Mouse (Mus musculus) spleen, adult 12 weeks (tissue): Measurements from ENCODE around the gene Tmem268.

Source experiments
- DNase-seq: peaks from one replicate; pipeline ENCODE4 v3.0.0; 2022; ENCODE audit warnings: low spot score

Tmem268 gene

DNA sequence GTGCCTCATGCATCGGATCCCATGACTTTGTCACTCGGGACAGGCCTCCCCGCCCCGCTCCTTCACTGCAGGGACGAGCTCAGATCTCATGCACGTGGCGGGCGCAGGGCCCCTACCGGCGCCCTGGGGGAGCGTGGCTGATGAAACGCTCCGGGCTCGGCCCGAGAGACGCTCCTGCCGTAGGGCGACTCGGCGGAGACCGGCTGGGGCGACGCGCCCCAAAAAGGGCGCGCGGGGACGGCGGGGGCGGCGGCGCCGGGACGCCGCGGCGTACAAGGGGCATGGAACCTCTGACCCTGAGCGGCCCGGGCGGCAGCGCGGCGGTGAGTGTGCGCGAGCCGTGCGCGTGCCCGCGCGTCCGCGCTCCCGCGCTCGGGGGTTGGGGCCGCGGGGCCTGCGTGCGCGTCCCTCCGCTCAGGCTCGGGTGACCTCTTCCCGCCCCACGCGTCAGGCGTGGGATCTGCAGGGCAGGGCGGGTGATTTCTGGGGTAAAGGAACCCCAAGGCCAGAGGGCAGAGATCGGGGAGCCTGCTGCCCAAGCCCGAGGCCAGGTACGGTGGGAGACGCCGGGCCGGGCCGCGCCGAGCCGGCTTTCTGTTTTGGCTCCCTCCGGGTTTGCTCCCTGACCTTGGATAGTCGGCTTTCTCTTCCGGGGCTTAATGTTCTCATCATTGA is at the start of gene Tmem268:
Gene Tmem268, plus strand, starts transcription at position 375 of the 675 bp plus-strand sequence.
- DNase-seq = peak; percentile 73

DNA sequence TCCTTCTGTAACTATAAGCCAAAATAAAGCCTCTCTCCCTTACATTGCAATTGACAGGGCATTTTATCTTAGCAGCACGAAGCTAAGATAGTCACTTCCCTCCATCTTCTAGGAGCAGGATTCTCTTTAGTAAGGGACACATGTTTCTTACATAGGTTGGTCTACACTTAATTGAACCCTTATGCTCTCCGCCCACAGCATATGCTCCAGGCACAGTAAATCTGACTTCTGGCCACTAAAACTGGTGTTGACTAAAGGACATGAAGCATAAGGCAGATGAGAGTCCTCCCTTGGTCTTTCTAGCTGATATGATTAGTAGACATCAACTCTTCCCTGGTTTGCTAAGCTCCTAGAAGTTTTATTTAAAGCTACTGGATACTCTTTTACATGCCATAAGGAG is 45.7 kb upstream of the Tmem268 start:
- no peak for DNase-seq

DNA sequence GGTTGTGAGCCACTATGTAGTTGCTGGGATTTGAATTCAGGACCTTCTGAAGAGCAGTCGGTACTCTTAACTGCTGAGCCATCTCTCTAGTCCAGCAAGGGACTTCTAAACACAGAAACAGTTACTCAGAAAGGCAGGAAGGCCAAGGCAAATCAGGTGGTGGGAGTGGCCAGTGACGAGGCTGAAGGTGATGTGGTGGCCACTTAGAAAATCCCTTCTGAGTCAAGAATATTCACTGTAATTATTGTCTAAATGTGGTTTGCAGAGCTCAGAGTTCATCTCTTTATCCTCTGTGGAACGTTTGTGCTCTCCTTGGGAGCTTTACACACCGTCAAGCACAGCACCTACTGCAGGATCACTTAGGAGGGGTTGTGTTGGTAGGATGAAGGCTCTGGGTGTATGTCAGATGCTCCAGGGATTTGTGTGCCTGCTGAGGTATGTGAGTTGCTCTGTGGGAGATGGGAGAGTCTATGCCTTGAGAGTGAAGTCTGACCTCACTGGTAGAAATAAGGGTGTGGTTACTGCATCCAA is 44.1 kb upstream of the Tmem268 start:
- no peak for DNase-seq

- no peak for DNase-seq
These were observed 43.6 kb upstream of the Tmem268 start for GRCm38 (mm10) chr4:63515021-63515420.

- DNase-seq = no peak
These were observed 36.7 kb upstream of the Tmem268 start for GRCm38 (mm10) chr4:63521813-63522419.

- DNase-seq = no peak
These were observed 33.1 kb upstream of the Tmem268 start for GRCm38 (mm10) chr4:63525514-63525913.

DNA sequence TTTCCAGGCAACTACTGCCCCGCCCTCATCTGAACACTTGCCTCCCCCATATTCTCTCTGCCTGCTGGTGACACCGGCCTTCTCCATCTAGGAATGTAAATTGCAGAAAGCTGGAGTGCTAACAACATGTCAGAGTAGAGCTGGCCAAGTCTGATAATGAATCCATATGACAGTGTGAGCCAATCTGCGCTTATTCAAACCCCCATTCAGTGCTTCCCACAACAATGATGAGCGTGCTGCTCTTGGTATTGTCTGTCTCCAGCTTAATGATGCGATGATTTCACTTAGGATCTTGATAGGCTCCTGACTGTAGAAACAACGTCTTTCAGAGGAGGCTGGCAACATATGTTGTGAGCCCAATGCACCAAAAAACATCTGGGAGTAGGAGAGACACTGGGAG is 29.6 kb upstream of the Tmem268 start:
- no peak for DNase-seq

- no peak for DNase-seq
These were observed 28.2 kb upstream of the Tmem268 start for GRCm38 (mm10) chr4:63530409-63530808.

- DNase-seq = no peak
These were observed 21.0 kb upstream of the Tmem268 start for GRCm38 (mm10) chr4:63537602-63538001.

DNA sequence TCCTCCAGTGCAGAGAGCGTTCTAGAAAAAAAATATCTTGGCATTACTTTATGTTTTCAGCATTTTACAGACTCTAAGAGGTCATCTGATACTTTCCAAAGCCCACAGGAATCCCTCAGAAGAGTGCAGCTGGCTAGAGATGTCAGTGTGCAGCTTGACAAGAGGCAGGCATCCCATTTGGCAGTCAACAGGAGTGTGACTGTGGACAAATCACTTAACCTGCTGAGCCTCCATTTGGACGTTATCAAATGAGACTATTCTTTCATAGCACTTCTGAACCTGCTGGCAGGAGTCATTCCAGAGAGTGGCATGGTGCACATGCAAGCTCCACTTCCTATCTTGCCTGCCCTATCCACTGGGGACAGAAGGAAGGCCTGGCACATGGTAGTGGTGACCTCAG is 16.4 kb upstream of the Tmem268 start:
- no peak for DNase-seq

DNA sequence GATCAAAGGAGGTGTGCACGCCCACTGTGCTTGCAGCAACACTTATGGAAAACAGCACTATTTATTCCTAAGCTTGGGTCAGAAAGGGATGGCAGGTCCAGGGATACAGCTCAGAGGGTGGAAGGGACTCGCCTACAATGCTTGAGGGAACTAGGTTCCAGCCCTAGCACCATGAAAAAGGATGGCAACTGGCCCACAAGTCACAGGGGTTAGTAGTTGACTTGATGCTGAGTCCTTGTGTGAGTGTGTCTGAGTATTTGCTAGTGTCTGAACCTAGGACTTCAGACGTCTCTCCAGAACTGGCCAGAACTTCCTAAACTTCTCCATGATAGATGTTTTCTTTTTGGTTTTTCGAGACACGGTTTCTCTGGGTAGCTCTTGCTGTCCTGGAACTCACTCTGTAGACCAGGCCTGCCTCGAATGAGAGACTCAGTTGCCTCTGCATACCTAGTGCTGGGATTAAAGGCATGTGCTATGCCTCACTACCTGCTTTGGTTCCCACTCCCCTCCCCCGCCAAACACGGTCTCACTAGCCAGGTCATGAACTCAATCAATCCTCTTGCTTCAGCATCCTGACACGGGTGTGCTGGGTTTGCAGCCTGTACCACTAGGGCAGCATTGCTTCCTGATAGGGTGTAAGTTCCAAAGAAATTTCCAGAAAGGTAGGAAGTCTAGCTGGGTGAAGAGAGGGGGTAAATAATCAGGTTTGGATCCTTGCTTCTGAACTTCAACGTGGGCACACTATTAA is 14.7 kb upstream of the Tmem268 start:
- peak; percentile 25 for DNase-seq

- peak; percentile 92 for DNase-seq
These were observed 13.9 kb upstream of the Tmem268 start, which contains the start of gene Atp6v1g1 for GRCm38 (mm10) chr4:63544494-63545230. Atp6v1g1 (plus strand) TSS chr4:63544772.

- DNase-seq = no peak
These were observed 13.2 kb upstream of the Tmem268 start for GRCm38 (mm10) chr4:63545231-63545958.

- no peak for DNase-seq
These were observed 12.0 kb upstream of the Tmem268 start for GRCm38 (mm10) chr4:63546441-63547055.

- no peak for DNase-seq
These were observed 10.8 kb upstream of the Tmem268 start for GRCm38 (mm10) chr4:63547799-63548198.

DNA sequence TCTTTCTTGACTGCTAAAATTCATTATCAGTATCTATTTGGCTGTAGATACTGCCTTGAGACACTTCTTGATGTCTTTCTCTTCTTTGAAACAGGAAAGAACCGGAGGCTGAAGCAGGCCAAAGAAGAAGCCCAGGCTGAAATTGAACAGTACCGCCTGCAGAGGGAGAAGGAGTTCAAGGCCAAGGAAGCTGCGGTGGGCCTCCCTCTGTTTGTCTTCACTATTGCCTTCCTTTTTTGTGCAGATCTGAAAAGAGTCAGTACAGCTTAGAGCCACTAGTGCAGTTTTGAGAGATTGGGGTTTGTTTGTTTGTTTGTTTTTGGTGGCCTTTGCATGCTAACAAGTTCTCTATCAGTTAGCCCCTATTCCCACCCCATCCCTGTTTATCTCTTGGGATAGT is 10.1 kb upstream of the Tmem268 start:
- DNase-seq = no peak

DNA sequence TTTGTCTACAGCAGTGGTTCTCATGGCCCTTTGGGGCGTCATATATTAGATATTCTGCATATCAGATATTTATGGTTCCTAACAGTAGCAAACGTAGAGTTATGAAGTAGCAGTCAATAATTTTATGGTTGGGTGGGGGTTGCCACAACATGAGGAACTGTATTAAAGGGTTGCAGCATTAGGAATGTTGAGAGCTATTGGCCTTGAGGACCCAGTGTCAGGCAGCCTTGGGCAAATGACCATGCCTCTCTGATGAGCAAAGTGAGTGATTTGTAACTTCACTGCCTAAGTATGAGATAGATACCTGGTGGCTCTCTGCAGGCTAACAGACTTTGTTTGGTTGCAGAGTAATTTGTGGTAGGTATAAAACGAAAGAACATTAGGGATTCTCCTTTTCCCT is 7.7 kb upstream of the Tmem268 start:
- no peak for DNase-seq

DNA sequence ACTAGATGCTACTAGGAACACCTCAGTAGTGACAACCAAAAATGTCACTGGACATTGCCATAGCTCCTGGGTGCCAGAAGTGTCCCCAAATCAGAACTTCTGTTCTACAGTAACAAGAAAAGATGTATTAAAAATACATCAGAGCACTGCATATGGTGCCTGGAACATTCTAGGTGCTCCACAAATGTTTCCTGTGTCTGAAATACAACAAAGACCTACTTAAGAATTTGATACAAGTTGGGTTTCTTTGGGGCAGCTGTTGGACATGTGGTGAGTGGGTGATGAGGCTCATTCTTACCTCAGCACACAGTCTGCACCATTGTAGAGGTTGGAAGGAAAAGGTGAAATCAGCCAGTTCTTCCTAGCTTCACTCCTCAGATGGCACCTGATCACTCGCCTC is 5.7 kb upstream of the Tmem268 start:
- no peak for DNase-seq

DNA sequence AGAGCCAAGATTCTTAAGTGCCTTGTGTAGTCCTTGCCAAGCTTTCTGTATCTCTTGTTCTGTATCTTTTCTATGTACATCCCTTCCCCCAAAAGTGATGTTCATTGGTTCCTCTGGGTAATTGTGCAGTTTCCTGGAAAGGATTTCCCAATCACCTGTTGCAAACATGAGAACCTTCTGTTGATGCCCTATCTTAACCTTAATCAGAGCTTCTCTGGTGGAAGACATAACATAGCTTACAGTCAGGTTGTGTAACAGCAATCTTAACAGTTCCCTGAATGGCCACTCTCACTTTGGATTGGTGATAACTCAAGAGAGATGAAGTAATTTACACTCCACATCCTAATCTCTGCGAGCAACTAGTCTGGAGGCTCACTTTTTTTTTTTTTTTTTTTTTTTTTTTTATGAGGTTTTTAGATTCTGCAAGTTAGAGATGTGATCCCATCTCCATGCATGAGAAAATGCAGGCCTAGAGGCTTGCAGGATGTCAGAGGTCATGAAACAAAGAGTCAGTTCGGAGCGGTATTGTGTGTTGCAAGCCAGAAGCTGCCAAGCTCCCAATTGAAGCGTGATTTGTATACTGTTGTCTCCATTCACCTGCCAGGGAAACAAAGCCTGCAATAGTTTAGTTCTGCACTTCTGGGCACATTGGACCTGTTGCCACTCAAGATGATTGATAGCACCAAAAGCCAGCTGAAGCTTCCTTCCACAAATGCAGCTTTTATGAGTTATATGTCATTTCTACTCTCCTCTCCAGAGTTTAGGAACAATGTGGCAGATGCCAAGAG is 4.6 kb upstream of the Tmem268 start:
- no peak for DNase-seq

GRCm38 (mm10) chr4:63554616-63555015 is 4.0 kb upstream of the Tmem268 start:
- no peak for DNase-seq
